Mouse (Mus musculus) forebrain, embryonic 13.5 days (tissue): ENCODE measurements at regions not wholly inside any gene's neighbourhood (a gene's known extent, or its start where the extent isn't known, plus 50 kb on each side); places are given as distances from the start of the nearest gene placed in this dataset.
A peak's percentile ranks its signal among the peaks of the same experiment; 100 is the strongest.

Experiments used
- ATAC-seq: fragments of 200-750 bp; cut with Nextera tagmentation; 2 replicates; pipeline ENCODE4 v1.8.0; 2017
- H3K27ac ChIP-seq: fragments of 300-500 bp; sonication (generic); 2 replicates; pipeline ENCODE4 v1.5.1; 2015; ENCODE audit warnings: inconsistent platforms, mild to moderate bottlenecking, moderate library complexity
- H3K27me3 ChIP-seq: fragments of 300-500 bp; sonication (generic); 2 replicates; pipeline ENCODE4 v1.6.1; 2015; ENCODE audit warnings: mild to moderate bottlenecking, inconsistent platforms
- H3K36me3 ChIP-seq: fragments of 300-500 bp; sonication (generic); 2 replicates; pipeline ENCODE4 v1.6.1; 2015; ENCODE audit warnings: mild to moderate bottlenecking, inconsistent platforms; ENCODE audit not compliant: poor library complexity, severe bottlenecking
- H3K4me1 ChIP-seq: fragments of 300-500 bp; sonication (generic); 2 replicates; pipeline ENCODE4 v1.6.1; 2015; ENCODE audit warnings: inconsistent platforms
- H3K4me2 ChIP-seq: fragments of 300-500 bp; sonication (generic); 2 replicates; pipeline ENCODE4 v1.6.1; 2015; ENCODE audit warnings: inconsistent platforms, mild to moderate bottlenecking, moderate library complexity
- H3K4me3 ChIP-seq: fragments of 300-500 bp; sonication (generic); 2 replicates; pipeline ENCODE4 v1.5.1; 2015; ENCODE audit warnings: mild to moderate bottlenecking, inconsistent platforms
- H3K9ac ChIP-seq: fragments of 300-500 bp; sonication (generic); 2 replicates; pipeline ENCODE4 v1.6.1; 2015; ENCODE audit warnings: mild to moderate bottlenecking, inconsistent platforms
- H3K9me3 ChIP-seq: fragments of 300-500 bp; sonication (generic); replicated peaks from 2 replicates; pipeline ENCODE4 v1.6.1; 2016; ENCODE audit warnings: inconsistent platforms
- WGBS: fragments of 180-500 bp; shearing (Covaris S2); methylation state at CpG from one replicate; pipeline ENCODE4 v1.1.7; 2015; 5-methylcytosine and 5-hydroxymethylcytosine counted together

DNA sequence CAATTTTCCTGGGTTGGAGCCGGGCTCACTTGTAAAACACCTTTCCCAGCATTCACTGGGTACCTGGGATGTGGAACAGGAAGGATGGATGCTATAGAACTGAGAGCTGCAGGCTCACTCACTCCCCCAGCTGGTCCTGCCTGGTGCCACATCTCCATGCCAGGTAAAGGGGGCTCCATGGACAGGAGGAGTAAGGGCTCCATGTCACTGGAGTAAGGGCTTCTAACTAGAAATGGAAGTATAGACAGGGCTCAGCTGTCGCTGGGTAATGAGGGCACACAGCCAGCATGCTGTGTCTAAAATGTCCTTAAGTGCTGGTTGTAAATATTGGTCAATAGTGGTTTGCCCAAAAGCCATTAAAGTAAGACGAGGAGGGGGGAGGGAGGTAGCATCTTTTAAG lies 99.4 kb upstream of the Gpr12 start:
- no peaks in the 10 kb centered on the region for H3K36me3 ChIP-seq
- H3K9ac ChIP-seq: no peak overlapping the region
- H3K27ac ChIP-seq: no peak overlapping the region
- H3K9me3 ChIP-seq: no peaks in the 10 kb centered on the region
- H3K4me3 ChIP-seq: no peak overlapping the region
- peaks cover 48% of the 10 kb centered on the region for H3K27me3 ChIP-seq
- no peak overlapping the region for H3K4me2 ChIP-seq
- H3K4me1 ChIP-seq: no peaks in the 10 kb centered on the region
- 65% methylated on average over 3 of the region's 3 CpGs for WGBS
- ATAC-seq: no peak

DNA sequence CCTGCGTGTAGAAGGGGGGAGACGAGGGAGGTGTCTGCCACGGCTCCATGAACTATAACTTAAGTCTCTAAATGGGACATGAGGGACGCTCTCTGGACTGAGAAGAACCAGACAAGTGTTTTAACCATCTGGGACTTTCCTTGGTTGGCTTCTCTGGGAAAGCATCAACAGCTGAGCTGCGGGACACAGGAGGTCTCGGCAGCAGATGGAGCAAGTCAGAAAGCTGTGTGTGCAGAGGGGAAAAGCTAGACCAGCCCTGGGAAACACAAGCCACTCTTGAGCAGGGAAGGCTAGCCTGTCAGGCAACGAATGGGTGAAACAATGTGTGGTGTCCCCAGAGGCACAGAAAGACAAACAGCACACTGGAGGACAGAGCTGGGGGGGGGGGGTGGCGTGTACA lies 98.5 kb upstream of the Gpr12 start:
- peaks cover 2% of the 10 kb centered on the region; the same call in 1 of the 2 replicates for H3K4me1 ChIP-seq
- no peak overlapping the region for H3K9ac ChIP-seq
- WGBS: 74% methylated on average over 8 of the region's 8 CpGs
- no peak overlapping the region for H3K27ac ChIP-seq
- no peaks in the 10 kb centered on the region for H3K9me3 ChIP-seq
- H3K27me3 ChIP-seq: peaks cover 54% of the 10 kb centered on the region
- no peaks in the 10 kb centered on the region for H3K36me3 ChIP-seq
- no peak for ATAC-seq
- no peak overlapping the region for H3K4me3 ChIP-seq
- H3K4me2 ChIP-seq: no peak overlapping the region

DNA sequence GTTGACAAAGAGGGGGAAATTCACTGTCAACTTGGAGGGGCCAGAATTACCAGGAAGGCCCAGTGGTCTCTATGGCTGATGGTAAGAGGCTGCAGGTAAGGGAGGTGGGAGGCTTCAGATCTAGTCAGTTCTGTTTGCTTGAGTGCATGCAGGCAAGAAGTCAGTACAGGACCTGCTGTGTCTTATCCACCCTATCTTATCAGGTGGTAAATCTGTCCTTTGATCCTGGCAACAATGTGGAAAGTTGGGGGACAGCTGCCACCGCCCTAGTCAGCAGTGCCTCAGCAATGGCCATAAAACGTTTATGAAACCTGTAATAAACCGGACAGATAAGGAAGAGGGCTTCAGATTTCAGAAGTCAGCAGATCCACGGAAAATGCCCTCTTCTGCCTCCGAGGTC lies 97.9 kb upstream of the Gpr12 start:
- no peaks in the 10 kb centered on the region for H3K9me3 ChIP-seq
- H3K4me3 ChIP-seq: no peak overlapping the region
- WGBS: 80% methylated on average over 5 of the region's 5 CpGs
- no peak overlapping the region for H3K4me2 ChIP-seq
- peaks cover 7% of the 10 kb centered on the region for H3K4me1 ChIP-seq
- no peaks in the 10 kb centered on the region for H3K36me3 ChIP-seq
- no peak overlapping the region for H3K9ac ChIP-seq
- no peak for ATAC-seq
- H3K27me3 ChIP-seq: peaks cover 54% of the 10 kb centered on the region
- no peak overlapping the region for H3K27ac ChIP-seq

DNA sequence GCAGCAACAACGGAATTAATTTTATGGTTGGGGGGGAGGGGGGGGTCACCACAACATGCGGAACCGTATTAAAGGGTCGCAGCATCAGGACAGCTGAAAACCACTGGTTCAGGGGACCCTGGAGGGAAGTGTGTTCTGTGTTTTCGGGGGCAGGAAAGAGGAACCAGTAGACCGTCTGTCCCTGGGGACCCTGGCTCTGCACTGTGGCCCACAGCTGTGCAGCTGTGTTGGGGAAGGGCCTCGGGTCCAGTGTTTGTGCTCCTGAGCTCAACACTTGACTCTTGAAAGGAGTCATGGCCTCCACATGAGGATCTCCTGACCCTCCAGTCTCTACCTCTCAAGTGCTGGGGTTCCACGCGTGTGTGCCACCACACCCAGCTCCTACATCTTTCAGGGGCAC lies 96.5 kb upstream of the Gpr12 start:
- H3K4me1 ChIP-seq: peaks cover 7% of the 10 kb centered on the region
- no peak overlapping the region for H3K4me3 ChIP-seq
- H3K27me3 ChIP-seq: peaks cover 66% of the 10 kb centered on the region
- no peak for ATAC-seq
- 84% methylated on average over 9 of the region's 9 CpGs for WGBS
- no peak overlapping the region for H3K9ac ChIP-seq
- H3K9me3 ChIP-seq: no peaks in the 10 kb centered on the region
- H3K36me3 ChIP-seq: no peaks in the 10 kb centered on the region
- H3K27ac ChIP-seq: no peak overlapping the region
- H3K4me2 ChIP-seq: no peak overlapping the region

DNA sequence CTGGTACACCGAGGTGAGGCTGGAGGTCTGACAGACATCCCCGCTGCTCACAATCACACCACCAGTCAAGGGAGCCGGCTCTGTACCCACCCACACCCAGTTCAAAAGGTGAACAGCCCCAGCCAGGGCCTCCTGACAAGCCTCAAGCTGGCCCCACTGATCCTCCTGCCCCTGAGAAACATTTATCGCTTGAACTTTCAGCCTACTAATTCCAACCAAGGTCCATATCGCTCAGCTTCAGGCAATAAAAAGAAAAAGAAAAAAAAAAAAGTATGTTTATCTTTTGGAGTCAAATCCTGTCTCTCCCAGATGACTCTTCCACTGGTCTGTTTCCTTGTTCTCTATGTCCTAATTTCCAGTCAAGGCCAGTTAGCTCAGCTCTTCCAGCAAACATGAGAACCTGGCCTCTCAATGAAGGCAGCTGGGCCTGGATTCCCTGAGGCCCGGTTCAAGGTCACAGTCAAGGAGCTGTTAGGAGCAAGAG lies 94.2 kb upstream of the Gpr12 start:
- no peak overlapping the region for H3K27ac ChIP-seq
- H3K4me2 ChIP-seq: no peak overlapping the region
- H3K9me3 ChIP-seq: no peaks in the 10 kb centered on the region
- H3K4me3 ChIP-seq: no peak overlapping the region
- no peak for ATAC-seq
- 87% methylated on average over 6 of the region's 6 CpGs for WGBS
- no peak overlapping the region for H3K9ac ChIP-seq
- no peaks in the 10 kb centered on the region for H3K36me3 ChIP-seq
- peaks cover 7% of the 10 kb centered on the region for H3K4me1 ChIP-seq
- H3K27me3 ChIP-seq: peaks cover 72% of the 10 kb centered on the region

DNA sequence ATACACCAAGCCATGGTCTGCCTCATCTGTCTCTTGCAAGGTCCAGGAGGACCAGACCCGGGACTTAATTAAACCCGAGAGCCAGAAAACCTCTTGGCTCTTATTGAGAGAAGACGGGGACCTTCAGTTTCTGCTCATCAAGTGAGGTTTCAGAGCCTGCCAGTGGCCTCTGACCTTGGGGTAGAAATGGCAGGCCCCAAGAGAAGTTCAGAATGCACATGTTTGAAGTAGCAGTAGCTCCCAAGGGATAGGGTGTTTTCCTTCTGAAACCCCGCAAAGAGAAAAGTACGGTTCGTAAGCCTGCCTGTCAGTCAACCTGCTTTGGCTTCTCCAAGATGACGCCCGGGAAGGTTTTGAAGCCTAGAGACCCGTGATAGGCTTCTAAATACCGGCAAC lies 93.7 kb upstream of the Gpr12 start:
- Histone ChIP-seq H3K4me1 (peaks cover 7% of the 10 kb centered on the region), H3K4me3 (no peak overlapping the region), H3K4me2 (no peak overlapping the region), H3K36me3 (no peaks in the 10 kb centered on the region), H3K27me3 (peaks cover 75% of the 10 kb centered on the region), H3K9me3 (no peaks in the 10 kb centered on the region), H3K9ac (no peak overlapping the region), H3K27ac (no peak overlapping the region)
- no peak for ATAC-seq
- 80% methylated on average over 10 of the region's 10 CpGs for WGBS

DNA sequence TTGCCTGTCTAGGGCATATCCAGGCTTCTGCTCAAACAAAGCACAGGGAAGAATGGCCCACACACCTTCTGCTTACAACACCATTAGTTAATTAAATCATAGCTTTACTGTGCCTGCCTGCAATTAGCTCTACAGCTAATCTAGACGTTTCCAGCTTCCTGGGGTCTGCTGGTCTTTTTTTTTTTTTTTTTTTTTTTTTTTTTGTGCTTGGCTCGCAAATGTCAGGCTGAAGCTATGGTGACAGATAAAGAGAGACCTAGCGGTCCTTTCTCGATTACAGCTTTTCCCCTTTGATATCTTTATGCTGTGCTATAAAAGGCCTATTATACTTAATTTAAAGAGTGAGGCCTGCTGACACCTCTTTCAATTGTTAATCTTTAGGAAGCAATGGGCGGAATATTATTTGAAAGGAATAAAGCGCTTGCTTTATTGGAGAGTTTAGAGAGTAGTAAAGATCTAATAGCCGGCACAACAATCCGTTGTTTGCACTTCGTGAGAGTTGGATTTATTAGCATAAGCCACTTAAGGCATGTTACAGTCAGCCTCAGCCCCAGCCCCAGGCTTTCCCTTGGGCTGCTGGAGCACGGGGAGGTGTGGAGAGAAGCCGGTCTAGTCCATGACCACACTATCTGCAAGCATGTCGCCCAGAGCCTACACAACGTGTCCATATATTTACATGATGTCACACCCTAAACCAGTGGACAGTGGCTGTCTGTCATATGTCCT lies 93.2 kb upstream of the Gpr12 start:
- ATAC-seq: no peak
- H3K36me3 ChIP-seq: no peaks in the 10 kb centered on the region
- H3K4me1 ChIP-seq: peaks cover 7% of the 10 kb centered on the region
- no peak overlapping the region for H3K9ac ChIP-seq
- no peak overlapping the region for H3K4me2 ChIP-seq
- H3K27ac ChIP-seq: no peak overlapping the region
- WGBS: 18% methylated on average over 13 of the region's 13 CpGs
- peaks cover 73% of the 10 kb centered on the region for H3K27me3 ChIP-seq
- H3K9me3 ChIP-seq: no peaks in the 10 kb centered on the region
- H3K4me3 ChIP-seq: no peak overlapping the region

DNA sequence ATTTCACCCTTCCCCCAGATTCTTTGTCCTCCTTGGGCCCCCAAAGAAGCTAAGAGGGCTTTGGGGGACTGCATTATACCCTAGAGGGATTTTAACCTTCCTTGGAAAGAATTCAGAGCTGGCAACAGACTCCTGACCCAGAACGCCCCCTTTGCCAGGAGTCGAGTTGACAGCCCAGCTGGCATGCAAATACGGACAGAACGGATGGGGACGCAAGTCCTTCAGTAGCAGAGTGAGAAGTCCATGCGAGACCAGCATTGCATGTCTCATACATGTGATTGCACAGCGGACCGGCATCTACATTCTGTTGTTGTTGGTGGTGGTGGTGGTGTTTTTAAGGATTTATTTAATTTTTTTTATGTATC lies 92.1 kb upstream of the Gpr12 start:
- H3K27me3 ChIP-seq: peaks cover 74% of the 10 kb centered on the region
- H3K4me3 ChIP-seq: no peak overlapping the region
- WGBS: 87% methylated on average over 8 of the region's 8 CpGs
- H3K9me3 ChIP-seq: no peaks in the 10 kb centered on the region; the same call in 1 of the 2 replicates
- H3K4me1 ChIP-seq: peaks cover 7% of the 10 kb centered on the region
- no peaks in the 10 kb centered on the region for H3K36me3 ChIP-seq
- ATAC-seq: no peak
- H3K9ac ChIP-seq: no peak overlapping the region
- H3K27ac ChIP-seq: no peak overlapping the region
- no peak overlapping the region for H3K4me2 ChIP-seq

DNA sequence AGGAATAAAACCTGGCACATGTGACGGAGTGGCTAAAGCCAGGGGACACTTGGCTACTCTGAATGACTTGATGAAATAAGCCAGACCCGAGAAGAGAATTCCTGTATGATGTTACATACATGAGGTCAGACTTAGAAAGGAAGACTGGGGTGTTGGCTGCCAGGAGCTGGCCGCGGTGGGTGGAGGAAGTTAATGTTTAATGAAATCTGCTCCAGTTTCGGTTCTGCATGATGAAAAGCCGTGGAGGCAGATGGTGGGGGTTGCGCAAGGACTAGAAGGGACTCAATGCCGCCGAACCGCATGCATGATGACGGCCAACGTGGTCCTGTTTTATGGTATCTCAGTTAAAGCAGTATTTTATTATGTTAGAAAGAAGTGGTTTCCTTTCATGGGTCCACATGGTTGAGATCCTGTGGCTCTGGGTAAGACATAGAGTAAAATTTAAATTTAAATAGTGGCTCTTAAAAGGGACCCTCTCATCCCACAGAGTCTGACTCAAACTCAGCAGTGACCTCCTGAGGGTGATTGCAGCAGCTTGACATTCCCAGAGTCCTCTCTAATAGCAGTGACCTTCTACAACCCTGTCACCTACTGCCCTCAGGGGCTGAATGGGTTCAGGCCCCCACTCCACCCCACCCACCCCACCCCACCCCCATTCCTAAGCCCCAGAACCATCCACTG lies 91.6 kb upstream of the Gpr12 start:
- peaks cover 68% of the 10 kb centered on the region for H3K27me3 ChIP-seq
- H3K9ac ChIP-seq: no peak overlapping the region
- H3K36me3 ChIP-seq: no peaks in the 10 kb centered on the region
- WGBS: 93% methylated on average over 12 of the region's 12 CpGs
- H3K27ac ChIP-seq: no peak overlapping the region
- peaks cover 7% of the 10 kb centered on the region for H3K4me1 ChIP-seq
- no peak for ATAC-seq
- H3K4me2 ChIP-seq: no peak overlapping the region
- H3K4me3 ChIP-seq: no peak overlapping the region
- no peaks in the 10 kb centered on the region; the same call in 1 of the 2 replicates for H3K9me3 ChIP-seq

DNA sequence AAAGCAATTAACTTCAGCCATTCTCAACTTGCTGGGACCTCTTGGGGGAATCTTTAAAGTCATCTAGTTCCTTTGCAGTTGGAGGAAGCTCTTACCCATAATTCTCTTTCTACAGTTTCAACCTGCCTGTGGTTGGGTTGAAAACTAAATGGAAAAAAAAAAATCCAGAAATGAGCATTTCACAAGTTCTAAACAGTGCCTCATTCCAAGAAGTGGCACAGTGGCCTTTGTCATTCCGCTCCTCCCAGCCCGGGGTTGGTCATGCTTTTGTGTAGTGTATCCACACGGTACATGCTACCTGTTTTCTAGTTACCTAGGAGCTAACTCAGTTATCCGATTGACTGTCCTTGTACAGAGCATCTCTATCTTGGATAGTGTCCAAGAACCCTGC lies 90.8 kb upstream of the Gpr12 start:
- Histone ChIP-seq H3K27me3 (peaks cover 62% of the 10 kb centered on the region), H3K4me3 (no peak overlapping the region)
- no peak for ATAC-seq

DNA sequence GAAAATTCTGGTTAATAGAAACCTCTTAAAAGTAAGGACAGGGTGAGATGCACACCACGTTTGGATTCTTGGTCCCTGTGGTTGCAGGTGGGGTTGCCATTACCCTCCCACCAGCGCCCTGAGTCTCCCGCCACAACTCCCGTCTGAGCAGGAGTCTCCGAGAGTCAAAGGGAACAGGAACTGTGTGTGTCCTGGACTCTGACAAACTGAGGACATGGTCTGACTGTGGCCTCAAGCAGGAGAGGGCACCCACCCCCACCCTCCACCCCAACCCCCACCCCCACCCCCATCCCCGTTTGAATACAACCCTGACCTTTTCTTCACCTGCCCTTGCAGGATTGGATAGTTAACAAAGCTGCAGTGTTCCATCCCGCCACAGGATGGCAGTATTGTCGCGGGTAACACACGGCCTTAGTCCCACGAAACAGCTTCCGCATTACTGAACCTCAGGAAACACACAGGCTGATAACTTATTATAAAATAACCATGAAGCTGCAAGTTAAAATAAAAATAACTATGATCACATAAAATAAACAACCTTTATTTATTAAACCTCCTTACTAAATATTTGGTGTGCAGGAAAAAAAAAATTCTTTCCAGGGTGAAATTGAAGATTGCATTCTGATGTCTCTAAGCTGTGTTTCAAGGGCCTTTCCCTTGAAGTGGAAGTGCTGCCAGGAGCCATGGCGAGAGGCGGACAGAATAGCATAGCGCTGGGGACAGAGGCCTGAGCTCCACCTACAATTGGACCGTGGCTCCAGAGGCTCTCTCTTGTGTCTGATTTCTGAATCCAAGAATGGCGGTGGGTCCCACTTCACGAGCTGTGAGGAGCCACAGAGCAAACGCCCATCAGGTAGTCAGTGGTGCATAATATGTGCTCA lies 90.2 kb upstream of the Gpr12 start:
- H3K4me3 ChIP-seq: no peak overlapping the region
- peaks cover 7% of the 10 kb centered on the region for H3K4me1 ChIP-seq
- no peaks in the 10 kb centered on the region for H3K36me3 ChIP-seq
- WGBS: 22% methylated on average over 19 of the region's 19 CpGs
- H3K4me2 ChIP-seq: no peak overlapping the region
- H3K9ac ChIP-seq: no peak overlapping the region
- H3K27ac ChIP-seq: no peak overlapping the region
- peak; percentile 61 for ATAC-seq
- no peaks in the 10 kb centered on the region; the same call in 1 of the 2 replicates for H3K9me3 ChIP-seq
- peaks cover 55% of the 10 kb centered on the region for H3K27me3 ChIP-seq

More for the DNA sequence above, 90.8 kb upstream of the Gpr12 start:
- H3K9ac ChIP-seq: no peak overlapping the region
- H3K4me1 ChIP-seq: peaks cover 7% of the 10 kb centered on the region
- H3K27ac ChIP-seq: no peak overlapping the region
- no peaks in the 10 kb centered on the region for H3K36me3 ChIP-seq
- H3K4me2 ChIP-seq: no peak overlapping the region
- 93% methylated on average over 4 of the region's 4 CpGs for WGBS
- H3K9me3 ChIP-seq: no peaks in the 10 kb centered on the region; the same call in 1 of the 2 replicates

DNA sequence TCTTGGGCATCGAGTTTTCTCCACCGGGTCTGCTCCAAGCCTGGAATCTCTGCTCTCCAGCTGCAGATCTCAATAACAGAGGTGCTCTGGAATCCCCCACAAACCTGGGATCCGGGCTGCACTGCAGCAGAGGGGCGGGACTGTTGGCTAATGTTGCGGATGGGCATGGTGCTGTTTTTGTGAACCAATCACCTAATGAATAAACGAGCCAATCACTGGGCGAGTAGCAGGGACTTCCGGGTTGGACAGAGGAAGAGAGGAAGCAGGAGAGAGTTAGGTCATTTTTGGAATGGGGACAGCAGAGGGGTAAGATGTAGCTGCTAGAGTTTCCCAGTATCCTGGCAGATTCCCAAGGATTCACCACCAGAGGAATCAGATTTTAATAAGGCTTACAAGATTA lies 76.7 kb upstream of the Gpr12 start:
- no peak overlapping the region for H3K9ac ChIP-seq
- no peaks in the 10 kb centered on the region for H3K9me3 ChIP-seq
- no peaks in the 10 kb centered on the region for H3K27me3 ChIP-seq
- no peak overlapping the region for H3K4me3 ChIP-seq
- H3K4me1 ChIP-seq: no peaks in the 10 kb centered on the region
- H3K36me3 ChIP-seq: no peaks in the 10 kb centered on the region
- no peak for ATAC-seq
- 81% methylated on average over 8 of the region's 8 CpGs for WGBS
- no peak overlapping the region for H3K4me2 ChIP-seq
- H3K27ac ChIP-seq: no peak overlapping the region
